Mouse (Mus musculus) G1E-ER4 (cell line): ENCODE data around the gene Tmem101. TPM values are rescaled to one million over a fixed set of nuclear protein-coding genes. Genes with fewer than 3 reads are reported as not detected.
A peak's percentile ranks its signal among the peaks of the same experiment; 100 is the strongest.

Experiments
- GATA1 ChIP-seq: IDR thresholded peaks from one replicate; pipeline ENCODE4 v1.8.0; 2012; ENCODE audit warnings: low read length, inconsistent platforms
- polyA plus RNA-seq: library from polyadenylated mRNA; stranded (reverse); fragments of >175 nt; gene quantifications from 2 replicates; pipeline ENCODE4 v1.2.3, GENCODE M21; 2012

The Tmem101 gene
- polyA plus RNA-seq, 1 experiment, result 13.0 TPM

GRCm38 (mm10) chr11:102167539-102167938 lies 11.3 kb upstream of the Tmem101 start:
- no peak for TF ChIP-seq GATA1

DNA sequence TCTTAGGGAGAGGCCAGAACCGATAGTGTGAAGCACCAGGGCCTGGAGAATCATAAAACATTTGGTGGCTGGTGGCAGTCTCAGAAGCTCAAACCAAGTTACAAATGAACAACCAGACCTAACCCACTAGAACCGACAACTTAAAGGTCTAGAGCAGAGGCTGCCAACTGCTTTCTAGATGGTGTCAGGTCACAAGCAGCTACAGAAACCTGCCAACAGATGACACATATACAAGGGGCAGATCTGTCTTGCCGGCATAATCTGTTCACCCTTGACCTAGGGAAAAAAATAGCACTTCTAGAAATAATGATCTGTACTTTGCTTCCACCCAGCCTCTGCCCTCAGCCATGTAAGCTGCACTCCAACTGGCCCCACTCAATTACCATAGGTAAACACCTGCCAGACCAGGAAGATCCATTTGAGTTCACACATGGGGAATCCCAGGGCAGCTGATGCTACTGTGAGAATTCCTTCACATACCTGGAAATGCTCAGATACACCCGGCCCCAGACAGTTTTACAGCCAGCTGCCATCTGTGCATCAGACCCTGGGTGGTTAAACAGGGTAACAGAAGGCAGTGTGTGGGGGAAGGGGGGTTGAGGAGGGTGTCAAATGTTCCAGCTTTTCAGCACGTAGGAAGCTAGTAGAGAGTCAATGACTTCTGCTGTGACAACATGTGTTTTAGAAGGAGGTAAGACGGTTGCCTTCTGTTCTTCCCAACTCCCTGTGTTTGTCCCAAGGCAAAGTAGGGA lies 9.9 kb upstream of the Tmem101 start:
- no peak for TF ChIP-seq GATA1

DNA sequence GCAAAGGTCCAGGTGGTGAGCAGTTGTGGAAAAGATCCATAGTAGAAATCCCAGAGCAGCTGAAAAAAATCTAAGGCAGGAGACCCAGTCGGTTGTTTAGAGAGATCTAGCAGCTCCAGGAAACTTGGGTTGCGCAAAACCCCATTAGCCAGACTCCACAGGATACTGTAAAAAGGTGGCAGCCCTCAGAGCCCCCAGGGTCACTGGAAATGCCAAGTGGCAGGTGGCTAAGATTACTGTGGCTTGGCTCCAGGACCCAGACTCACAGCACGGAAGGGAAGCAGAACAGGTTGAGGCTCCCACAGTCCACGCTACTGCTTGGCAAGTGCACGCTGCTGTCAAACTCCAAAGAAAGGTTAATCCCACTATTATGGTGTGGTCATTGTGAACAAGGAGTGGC lies 3.6 kb upstream of the Tmem101 start:
- TF ChIP-seq GATA1, result no peak

GRCm38 (mm10) chr11:102156786-102157089 lies 534 bp upstream of the Tmem101 start:
- no peak for TF ChIP-seq GATA1

DNA sequence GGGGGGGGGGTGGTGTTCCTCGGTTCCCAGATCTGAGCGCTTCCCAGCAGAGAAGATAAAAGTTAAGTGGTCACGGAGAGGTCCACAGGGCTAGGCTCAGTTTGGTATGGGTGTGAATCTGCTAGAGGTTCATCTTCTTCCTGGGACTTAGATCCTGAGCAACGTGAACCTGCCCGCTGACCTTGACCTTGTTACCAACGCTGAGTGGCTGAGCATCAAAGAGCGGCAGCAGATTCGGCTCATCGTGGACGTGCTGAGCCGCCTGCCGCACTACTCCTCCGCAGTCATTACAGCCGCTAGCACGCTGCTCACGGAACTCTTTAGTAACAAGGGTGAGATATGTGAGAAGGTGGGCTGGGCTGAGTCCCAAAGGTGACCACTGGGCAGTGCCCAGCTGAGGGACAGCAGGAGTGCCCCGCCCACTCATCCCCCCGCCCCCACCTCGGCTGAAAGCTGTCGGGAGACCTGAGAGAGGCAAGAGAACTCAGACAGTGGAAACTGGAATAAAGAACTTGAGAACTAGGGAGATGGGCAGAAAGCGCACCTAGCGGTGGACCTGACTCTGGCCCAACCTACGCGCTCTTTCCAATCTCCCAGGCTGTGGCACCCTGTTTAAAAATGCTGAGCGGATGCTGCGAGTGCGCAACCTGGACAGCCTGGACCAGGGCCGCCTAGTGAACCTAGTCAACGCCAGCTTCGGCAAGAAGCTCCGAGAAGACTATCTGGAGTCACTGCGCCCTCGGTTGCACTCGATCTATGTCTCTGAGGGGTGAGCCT lies 8.8 kb downstream of the Tmem101 start:
- no peak for TF ChIP-seq GATA1

DNA sequence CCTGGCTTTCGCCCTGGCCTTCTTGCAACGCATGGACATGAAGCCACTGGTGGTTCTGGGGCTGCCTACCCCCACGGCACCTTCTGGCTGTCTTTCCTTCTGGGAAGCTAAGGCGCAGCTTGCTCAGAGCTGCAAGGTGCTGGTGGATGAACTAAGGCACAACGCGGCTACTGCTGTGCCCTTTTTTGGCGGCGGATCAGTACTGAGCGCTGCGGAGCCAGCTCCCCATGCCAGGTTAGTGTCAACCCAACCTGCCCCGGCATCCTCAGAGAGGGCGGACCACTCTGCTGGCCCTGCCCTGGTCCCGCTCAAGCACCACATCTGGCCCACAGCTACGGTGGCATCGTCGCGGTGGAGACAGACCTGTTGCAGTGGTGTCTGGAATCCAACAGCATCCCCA lies 9.7 kb downstream of the Tmem101 start:
- TF ChIP-seq GATA1, result no peak

- no peak for TF ChIP-seq GATA1
These were observed 10.2 kb downstream of the Tmem101 start for GRCm38 (mm10) chr11:102146005-102146404.

GRCm38 (mm10) chr11:102145471-102146001 lies 10.7 kb downstream of the Tmem101 start, which contains the start of gene Nags:
Gene Nags, plus strand, starts transcription at chr11:102145513.
- TF ChIP-seq GATA1, result no peak

GRCm38 (mm10) chr11:102144957-102145470 lies 11.2 kb downstream of the Tmem101 start:
- no peak for TF ChIP-seq GATA1

- no peak for TF ChIP-seq GATA1
These were observed 13.8 kb downstream of the Tmem101 start for GRCm38 (mm10) chr11:102142355-102142754.

GRCm38 (mm10) chr11:102140508-102140907 lies 15.7 kb downstream of the Tmem101 start:
- no peak for TF ChIP-seq GATA1

GRCm38 (mm10) chr11:102138447-102138740 lies 17.8 kb downstream of the Tmem101 start:
- TF ChIP-seq GATA1, result no peak

- TF ChIP-seq GATA1, result no peak
These were observed 18.4 kb downstream of the Tmem101 start for GRCm38 (mm10) chr11:102137625-102138446.

DNA sequence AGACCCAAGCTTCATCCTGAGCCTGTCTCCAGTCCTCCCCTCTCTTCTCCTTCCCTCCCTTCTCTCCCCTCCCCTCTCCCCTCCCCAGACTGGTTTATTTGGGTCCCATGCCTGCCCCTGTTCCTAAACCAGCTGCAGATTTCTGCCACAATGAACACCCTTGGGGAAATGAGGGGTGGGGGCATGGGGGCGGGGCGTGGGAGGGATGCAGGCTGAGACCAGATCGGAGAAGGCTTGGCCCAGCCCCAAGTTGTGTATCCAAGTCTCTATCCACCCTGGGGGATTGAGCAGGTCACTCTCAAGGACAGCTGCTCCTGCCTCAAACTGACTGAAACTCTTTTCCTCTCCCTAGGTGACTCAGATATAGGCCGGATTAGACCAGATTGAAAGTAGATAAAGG lies 21.7 kb downstream of the Tmem101 start:
- TF ChIP-seq GATA1, result no peak

DNA sequence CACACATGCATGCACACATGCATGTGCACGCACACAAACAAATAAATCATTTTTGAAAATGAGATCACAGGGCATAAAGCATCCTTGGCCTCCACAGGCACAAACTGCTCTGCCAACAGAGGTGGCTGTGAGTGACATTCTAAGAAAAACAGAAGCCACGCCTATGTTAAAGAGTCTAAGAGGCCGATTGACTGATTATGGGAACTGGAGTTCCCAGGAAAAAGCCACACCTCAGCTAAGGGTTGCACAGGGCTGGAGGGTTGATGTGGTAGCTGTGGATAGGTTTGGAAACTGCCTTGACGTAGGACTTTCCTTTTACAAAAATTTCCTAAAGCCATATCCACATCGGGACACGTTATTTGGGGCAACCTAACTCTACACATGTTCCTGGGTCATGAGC lies 38.8 kb downstream of the Tmem101 start:
- no peak for TF ChIP-seq GATA1

DNA sequence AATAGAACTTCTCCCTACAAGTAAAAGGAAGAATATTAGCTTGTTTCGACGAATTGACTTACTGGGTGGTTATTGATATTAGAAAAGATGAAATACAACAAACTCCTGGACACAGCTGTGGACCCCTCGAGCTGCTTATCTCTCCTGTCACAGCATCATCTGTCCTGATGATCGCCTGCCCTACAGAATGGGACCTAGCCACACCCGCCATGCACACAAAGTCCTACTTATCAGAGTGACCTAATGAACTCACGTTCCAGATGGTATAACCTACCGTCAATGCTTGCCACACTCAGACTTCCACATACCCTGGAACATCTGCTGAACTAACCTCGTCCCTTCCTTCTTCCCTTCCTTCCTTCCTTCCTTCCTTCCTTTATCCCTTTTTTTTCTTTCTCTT lies 40.0 kb downstream of the Tmem101 start:
- TF ChIP-seq GATA1, result peak; percentile 49
